Mouse (Mus musculus) lung, postnatal 10 days (tissue): ENCODE measurements at regions not wholly inside any gene's neighbourhood (a gene's known extent, or its start where the extent isn't known, plus 50 kb on each side); places are given as distances from the start of the nearest gene placed in this dataset.

ENCODE experiments used
- DNase-seq: peaks from one replicate; pipeline ENCODE4 v3.0.0; 2021

DNA sequence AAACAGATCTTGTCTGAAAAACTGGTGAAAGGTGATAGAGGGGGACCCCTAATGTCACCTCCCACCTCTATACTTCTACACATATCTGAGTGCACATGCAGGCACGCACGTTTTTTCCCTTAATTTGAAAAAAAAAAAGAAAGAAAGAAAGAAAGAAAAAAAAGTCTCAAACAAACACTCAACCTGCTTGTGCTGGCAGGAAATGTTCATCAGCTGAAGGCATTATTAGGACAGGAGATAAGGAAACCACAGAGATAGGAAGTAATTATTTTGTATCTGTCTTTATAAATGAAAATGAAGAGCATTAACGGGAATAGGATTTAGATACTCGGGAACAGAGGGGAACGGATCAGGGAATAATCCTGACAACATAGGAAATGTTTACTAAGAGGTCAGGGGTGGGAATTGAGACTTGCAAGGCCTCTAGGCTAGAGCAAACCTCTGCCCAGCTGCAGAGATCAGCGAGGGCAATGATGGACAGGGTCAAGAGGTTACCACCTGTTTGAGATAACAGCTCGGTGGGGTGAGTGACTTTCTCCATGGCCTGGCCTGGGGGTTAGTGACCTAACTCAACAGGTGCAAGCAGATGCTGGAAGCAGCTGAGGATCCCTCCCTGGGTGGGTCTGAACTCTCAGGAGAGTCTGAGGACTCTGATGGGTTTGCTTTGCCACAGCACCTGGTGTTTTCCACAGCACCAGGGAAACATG lies 129.7 kb upstream of the Cadm1 start:
- DNase-seq = no peak

DNA sequence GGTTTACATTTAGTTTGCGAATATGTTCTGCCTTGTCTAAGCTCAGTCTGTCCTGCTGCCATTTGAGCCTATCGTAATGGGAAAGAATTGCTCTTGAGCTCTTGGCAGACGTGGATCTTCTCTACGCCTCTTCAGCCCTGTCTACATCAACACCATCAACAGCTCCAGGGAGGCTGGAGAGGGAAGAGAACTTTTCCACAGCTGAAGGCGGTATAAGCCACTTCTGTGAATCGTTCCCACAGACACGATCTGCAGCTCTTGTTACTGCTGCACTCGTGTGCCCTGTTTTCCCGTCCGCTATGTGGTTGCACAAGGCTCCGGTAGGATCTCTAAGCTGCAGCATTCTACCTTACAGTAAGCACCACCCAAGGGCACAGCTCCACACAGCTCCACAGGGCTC lies 128.5 kb upstream of the Cadm1 start:
- DNase-seq = no peak

DNA sequence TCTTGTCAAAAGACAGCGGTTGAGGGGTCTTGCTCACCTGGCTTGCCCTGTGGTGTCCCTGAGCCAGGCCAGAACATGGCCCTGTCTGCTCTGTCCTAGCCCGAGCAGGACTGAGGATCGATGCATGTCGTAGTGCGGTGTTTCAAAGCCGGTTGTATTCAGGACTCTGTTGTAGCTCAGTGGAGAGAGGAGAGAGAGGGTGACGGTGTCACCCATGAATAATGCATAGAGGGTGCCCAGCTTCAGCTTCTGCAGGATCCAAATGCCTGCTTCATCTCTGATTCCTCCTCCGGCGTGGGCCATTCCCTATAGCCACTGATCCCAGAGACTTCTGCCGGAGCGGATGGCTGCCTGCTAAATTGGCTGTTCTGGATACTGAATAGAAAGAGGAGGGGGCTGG lies 126.7 kb upstream of the Cadm1 start:
- no peak for DNase-seq

DNA sequence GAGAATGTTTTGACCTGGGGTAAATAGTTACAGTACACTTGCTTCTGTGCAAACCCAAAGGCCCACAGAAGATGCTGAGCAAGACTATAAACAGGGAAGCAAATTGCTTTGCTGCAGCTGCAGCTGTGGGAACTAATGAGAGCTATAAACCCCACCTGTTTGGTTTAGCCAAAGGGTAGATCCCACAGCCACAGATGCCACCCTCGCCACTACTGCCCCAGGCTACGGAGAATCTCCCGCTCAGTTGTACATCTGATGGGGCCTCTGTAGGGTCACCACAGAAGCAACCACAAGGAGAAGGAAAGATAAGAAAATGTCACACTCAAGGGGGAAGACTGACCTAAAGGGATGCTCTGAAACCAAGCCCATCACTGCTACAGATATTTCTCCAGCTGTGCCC lies 125.2 kb upstream of the Cadm1 start:
- no peak for DNase-seq

DNA sequence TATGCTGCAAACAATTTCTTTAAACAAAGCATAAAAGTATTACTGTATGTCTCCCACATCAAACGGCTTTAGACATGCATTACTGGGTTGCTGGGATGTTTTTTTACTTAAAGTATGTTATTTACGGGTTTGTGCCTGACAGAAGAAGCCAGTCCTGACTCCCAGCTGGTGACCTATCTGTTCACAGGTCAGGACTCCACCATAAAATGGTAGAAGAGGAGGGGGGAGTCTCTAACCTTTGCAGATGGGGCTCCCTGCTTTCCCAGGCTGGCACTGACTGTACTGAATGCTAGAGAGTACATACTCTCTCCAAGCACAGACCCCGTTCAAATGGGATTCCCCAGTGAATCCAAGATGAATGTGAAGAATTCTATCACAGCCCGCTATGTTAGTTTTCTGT lies 124.4 kb upstream of the Cadm1 start:
- no peak for DNase-seq

DNA sequence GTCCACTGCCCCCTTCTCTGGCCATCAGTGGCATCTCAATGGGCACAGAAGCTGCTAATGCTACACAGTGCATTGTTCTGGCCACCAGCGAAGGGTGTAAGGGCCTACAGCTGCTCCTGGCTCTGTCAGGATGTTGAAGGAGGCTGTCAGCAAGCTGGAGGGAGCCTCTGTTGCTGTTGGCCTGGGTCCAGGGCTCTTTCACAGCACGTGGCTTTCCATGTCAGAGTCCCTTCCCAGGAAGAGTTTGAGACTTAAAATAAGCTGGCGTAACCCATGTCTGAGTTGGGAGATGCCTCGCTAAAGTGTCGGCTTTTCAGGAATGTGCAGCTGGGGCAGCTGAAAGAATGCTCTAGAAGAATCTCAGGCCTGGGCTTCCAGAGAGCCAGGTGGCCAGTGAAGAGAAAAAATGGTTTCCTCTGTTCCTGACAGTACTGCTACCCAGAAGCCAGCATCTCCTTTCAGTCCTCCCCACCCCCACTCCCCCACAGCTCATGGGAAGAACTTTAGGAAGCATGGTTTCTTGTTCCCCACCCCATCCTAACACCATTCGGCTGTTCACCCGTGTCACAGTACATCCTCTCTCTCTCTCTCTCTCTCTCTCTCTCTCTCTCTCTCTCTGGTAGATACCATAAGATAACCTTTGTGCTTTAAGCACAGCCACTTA lies 122.8 kb upstream of the Cadm1 start:
- peak; percentile 92 for DNase-seq

DNA sequence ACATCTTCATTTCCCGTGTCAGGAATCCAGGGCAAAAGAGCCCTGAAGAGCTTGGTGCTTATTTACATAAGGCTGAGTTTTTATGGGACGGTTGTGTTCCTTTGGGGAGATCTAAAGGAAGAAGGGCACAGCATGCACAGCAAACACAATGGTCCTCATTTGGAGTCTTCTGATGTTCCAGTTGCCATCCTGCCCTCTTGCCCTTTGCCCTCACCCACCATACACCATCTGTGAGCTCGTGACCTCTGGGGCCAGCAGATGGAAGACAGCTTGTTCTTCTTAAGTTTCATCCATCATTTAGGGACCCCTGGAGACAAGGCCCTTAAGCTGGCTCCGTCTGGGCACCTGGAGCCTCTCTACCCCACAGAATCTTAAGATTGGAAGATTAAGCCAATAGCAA lies 121.9 kb upstream of the Cadm1 start:
- no peak for DNase-seq

DNA sequence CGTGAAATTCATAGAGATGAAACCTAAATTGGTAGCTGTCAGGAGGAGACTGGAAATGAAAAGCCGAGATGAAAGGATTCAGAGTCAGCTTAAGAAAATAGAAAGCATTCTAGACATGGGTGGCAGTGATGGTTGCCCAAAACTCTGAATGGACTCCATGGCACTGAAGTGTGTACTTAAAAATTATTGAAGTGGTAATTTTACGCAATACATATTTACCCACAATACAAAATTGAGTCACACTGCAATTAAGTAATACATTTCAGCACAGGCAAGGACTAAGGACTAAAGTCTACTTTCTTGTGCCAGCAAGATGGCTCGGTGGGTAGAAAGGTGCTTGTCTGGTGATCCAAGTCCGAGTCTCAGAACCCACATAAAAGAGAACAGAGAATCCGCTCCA lies 120.4 kb upstream of the Cadm1 start:
- no peak for DNase-seq

DNA sequence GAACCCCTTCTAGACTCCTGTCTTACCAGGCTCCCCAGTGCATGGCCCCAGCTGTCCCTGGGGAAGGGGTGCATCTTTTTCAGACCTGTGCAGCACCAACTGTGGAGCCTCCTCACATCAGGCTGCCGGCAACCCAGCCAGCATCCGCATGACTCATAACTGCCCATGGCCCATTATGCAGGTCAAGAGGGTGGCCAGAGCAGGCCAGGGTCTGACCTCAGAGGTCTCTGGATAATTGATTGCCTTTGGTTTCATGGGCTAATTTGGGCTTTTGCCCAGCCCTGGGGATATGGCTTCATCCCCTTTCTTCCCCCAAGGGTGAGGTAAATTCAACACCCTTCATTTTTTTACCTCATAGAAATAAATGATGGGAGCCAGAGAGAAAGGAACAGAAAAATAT lies 117.2 kb upstream of the Cadm1 start:
- no peak for DNase-seq

DNA sequence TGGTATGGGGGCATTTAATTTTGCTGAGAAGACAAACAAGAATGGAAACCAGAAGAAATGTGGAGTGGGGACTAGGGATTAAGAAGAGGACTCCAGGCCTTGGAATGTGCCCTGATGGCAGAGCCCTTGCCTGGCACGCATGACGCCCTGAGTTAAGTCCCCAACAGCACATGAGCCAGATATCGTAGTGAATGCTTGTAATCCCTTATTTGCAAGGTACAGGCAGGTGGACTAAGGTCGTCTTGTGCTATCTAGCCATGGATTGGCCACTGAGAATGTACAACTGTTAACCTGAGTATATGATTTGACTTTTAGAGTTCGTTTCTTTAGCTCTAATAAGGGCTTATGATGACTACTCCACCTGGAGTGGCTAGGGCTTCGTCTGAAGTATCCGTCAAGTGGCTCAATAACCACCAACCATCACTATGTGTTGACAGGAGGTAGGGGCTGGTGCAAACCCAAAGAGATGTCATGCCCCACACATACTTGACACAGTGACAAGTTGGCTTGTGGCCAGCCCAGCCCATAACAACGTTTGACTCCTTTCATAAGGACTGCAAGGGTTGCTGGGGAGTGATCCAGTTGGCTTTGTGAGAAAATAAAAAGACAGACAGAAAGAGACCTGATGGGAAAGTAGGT lies 115.5 kb upstream of the Cadm1 start:
- peak; percentile 58 for DNase-seq

DNA sequence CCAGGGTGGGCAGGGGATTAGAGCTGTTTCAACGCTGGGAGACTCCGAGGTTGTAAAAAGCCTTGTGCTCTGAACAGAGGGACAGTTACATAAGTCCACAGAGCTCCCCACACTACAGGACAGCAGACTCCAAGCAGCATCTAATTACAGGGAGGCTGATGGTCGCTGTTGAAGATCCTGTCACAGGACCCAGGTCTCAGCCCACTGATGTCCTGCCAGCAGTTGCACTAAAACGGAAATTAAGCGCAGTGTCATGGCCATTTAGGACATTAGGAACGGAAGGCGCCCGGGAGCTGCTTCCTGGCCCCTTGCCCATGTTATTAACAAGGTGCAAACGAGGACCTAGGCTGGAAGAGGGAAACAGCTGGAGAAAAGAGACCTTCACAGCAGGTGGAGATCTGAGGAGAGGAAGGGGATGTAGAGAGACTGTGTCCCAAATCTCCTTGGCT lies 107.8 kb upstream of the Cadm1 start:
- DNase-seq = peak; percentile 83

DNA sequence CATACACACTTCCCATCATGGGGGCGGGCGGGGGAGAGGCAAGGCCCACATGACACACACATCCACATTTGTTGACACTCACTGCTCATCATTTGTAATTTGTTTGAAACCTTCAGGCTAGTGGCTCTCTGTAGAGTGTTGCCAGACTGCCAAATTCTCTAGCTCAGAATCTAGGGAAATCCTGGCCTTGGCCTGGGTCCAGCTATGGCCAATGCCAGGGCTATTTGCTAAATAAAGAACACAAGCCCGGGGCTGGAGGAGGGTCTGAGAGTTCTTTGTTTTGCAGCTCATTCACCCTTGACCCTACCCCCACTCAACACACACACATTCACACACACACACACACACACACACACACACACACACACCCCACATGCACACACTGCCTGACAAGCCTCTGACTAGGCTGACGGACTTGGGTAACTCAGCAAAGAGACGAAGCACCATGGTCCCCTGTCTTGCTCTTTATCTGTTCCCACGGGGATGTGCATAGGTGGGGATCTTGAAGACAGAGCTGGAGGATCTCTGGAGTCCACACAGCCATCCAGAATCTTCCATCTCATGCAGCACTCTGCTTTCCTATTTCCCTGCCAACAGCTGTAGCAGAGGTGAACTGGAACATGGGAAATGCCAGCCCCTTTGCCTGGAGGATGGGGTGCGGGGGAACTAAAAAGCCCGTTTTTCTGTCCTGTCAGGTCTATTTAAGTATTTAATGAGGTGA lies 107.1 kb upstream of the Cadm1 start:
- peak; percentile 92 for DNase-seq

DNA sequence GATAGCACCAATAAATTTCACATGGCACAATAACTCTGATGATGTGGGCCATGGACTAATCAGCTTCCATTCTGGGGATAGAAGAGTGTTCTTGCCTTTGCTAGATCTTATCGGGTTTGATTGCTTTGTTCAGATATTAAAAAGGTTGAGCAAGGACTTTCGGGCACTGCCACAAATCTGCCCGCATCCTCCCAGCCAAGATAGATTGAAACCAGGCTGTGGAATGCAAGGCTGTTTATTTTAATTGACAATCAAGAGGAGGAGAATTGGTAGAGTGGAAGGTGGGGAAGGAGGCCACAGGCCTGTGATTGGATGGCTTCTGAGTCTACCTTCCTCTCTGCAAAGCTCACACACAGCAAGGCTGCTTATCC lies 106.5 kb upstream of the Cadm1 start:
- DNase-seq = no peak

DNA sequence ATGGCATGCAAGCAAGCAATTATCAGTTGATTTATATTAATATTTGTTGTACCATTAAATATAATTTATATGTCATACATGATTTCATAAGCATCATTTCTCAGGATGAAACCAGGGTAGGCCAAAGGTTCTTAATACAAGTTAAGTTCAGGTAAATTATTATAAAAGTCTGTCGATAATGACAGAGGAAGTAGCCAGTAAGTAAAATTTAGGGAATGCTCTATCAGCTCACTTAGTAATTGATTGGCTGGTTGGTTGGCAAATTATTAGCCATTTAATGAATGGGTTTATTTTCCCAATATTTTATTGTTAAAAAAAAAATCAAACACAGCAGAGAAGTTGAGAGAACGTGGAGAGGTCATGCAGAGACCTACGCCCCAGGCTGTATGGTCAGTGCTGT lies 105.8 kb upstream of the Cadm1 start:
- DNase-seq = no peak

DNA sequence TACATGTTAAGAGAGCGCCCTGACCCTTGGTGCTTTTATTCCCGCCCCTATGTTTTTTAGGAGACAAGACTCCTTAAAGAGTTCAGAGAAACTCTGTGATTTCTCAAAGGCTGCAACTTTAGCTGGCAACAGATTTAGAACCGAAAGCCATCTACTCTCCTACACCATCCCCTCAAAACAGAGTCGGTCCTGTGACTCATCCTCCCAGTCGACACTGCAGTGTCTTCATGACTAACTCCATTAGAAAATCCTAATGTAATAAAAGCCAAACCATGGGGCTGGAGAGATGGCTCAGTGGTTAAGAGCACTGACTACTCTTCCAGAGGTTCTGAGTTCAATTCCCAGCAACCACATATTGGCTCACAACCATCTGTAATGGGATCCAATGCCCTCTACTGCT lies 103.3 kb upstream of the Cadm1 start:
- no peak for DNase-seq

DNA sequence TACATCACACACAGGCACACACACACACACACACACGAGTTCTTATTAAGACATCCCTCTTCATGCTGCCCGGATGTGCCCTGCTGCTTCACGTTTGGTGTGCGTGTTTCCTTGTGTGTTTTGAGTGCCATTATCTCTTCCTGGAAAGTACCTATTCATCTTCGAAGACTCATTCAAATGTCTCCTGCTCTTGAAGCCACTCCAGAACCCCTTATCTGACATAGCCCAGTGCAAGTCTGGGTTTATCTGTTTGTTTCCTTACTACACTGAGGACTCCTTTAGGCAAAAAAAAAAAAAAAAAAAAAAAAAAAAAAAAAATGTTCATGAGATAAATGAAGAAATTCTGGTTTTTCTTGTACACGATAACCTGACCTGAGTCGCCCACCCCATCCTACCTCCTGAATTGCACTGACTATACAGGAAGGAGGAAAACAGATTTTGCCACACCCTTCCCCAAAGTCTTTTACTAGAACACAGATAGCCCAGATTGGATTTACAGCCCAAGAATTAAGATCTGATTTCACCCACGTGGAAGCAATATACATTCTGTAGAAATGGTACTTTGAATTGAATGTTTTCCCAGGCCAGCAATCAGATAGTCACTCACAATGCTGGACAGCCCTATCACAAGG lies 101.1 kb upstream of the Cadm1 start:
- peak; percentile 41 for DNase-seq

DNA sequence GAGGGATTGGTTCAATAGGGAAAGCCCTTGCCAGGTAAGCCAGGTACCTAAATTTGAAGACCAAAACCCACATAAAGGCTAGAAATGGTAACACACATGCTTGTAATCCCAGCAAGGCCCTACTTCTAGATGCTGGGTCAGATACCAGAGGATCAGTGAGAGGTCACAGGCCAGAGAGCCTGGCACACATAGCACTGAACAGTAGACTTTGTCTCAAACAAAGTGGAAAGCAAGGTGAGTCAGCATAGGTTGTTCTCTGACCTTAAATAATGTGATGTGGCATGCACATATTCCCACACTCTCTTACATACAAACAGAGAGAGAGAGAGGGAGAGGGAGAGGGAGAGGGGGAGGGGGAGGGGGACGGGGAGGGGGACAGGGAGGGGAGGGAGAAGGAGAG lies 100.3 kb upstream of the Cadm1 start:
- no peak for DNase-seq

DNA sequence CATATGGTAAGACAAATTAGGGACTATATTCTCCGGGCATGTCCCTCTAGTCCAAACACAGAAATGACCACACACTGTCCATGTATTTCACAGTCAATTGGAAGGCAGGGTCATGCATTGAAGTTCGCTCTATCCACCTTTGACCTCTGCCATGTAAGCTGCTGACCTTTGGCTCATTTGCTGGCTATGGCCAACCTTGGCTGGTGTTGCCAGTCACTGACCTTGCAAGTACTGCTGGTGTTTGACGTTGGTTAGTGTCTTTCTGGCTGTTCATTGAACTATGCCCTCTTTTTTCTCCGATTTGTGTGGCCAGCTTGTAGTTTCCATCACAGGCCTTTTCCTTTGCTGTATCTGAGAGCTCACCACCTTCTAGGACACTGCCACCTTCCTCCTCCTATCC lies 97.3 kb upstream of the Cadm1 start:
- DNase-seq = no peak

DNA sequence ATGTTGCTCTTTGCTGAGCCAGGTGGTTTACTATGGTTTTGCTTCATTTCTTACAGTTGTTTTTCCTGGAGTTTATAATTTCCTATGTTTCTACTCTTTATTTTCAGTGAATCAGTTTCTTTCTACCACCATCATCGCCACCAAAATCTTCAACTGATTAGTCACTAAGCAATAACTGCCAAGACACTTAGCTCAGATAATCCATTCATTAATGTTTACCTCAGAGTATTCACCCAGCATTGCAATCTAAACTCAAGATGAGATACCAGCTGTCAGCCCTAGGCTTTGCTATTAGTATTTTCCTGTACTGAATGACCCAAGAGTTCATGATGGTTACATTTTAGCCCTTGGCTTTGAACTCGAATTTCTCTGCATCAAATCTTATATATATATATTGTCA lies 96.8 kb upstream of the Cadm1 start:
- no peak for DNase-seq

DNA sequence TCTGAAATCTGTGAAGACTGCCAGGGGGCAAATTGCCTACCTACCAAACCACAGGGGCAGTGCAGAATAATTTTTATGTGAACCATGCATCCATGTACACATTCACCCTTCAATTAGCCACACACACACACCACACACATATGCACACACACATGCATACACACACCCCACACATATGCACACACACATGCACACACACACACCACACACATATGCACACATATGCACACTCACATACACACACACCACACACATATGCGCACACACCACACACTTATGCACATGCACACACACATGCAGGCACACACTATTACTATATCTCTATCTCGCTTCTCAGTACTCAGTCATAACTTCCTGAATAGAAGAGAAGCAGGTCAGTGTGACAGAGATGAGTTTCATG lies 95.9 kb upstream of the Cadm1 start:
- DNase-seq = no peak

DNA sequence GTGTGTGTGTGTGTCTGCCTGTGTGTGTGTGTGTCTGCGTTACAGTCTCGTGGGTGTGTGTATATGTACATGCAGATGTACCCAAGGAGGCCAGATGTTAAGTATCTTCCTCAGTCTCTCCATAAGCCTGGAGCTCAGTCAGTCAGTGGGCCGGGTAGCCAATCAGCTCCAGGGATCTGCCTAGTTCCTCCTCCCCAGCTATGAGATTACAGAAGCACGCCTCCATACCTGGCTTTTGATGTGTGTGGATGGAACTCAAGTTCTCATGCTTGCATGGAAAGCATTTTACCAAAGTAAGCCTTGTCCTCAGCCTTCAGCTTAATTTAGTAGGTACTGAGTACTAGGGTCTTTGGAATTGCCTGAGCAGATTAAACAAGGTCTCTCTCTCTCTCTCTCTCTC lies 91.0 kb upstream of the Cadm1 start:
- DNase-seq = no peak

DNA sequence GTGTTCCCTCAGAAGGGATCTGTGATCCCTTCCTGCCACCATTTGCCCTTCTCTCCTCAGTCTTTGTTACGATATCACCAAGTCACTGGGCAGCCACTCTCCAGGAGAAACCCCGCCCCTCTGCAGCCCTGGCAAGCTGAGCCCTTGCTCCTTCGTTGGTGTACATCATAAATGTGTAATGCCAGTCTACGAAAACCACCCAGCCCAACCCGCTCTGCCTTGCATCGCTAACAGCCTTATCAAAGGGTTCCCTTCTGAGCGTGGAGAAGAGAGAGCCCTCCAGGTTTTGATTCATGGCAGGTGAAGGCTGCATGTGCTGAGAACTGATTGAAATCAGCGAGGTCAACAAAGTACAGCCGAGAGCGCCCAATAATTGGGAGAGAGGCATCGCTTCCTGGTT lies 90.5 kb upstream of the Cadm1 start:
- DNase-seq = no peak

DNA sequence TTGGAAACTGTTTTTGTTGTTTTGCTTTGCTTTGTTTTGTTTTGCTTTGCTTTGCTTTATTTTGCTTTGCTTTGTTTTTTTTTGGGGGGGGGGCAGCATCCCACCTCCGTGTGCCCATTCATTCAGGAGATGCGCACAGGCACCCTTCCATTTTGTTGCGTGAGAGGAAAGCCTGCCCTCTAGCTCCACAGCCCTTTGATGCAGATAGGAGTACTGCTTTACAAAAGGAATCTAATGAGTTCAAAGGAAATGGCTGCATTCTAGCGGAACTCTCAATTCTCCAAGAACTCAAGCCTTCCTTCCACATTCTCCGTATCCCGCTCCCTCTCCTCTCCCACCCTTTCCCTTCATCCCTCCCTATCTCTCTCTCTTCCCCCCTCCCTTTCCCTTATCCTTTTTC lies 89.8 kb upstream of the Cadm1 start:
- peak; percentile 30 for DNase-seq
